Mouse (Mus musculus): Measurements from ENCODE around the gene Nfia.

Gene Nfia

DNA sequence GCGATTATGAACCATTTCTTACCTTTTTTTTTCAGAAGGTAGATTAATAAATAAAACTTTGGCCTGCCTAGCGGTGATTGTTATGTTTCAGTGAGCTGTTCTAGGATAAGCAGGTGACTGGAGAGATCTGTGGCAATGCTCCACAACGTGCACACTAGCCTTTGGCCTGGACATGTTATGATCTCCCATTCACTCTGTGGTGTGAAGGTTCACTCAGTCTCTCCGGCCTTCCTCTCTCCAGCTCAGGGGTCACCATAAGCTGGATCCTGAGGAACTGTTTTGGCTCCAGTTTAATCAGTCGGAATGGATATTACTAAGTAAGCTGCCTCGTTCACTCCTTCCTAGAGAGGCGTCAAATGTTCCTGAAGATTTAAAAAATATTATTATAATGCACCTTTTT lies 139.2 kb downstream of the Nfia start:
- ATAC-seq (ENCODE audit: low TSS enrichment): no peak

DNA sequence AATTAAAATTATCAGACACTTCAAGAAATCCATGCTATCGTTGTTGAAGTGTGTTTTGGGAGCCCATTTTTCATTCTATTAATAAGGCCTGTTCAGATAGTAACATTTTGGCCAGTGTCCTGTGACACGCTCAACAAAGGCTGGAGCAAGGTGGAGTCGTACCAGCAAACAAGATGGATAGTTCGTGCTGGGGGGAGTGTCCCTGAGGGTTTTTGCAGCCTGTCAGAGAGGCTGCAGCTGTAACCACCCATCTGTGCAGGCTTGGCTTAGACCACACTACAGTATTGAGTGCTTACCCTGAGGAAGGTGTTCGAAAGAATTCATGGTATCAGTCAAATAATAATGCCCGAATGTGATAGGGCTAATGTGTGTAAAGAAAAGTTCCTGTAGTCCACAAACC lies 139.6 kb downstream of the Nfia start:
- no peak for ATAC-seq (ENCODE audit: low TSS enrichment)

DNA sequence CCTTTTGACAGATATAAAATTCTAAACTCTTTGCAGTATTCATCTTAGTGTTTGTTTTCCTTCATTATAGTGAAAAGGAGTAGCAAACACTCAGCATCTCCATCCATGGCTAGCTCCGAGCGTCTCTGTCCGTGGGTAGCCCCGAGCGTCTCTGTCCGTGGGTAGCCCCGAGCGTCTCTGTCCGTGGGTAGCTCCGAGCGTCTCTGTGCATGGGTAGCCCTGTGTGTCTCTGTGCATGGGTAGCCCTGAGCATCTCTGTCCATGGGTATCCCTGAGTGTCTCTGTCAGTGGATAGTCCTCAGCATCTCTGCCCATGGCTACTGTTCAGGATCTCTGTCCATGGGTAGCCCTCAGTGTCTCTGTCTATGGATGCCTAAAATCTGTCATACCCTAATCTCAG lies 140.0 kb downstream of the Nfia start:
- no peak for ATAC-seq (ENCODE audit: low TSS enrichment)

DNA sequence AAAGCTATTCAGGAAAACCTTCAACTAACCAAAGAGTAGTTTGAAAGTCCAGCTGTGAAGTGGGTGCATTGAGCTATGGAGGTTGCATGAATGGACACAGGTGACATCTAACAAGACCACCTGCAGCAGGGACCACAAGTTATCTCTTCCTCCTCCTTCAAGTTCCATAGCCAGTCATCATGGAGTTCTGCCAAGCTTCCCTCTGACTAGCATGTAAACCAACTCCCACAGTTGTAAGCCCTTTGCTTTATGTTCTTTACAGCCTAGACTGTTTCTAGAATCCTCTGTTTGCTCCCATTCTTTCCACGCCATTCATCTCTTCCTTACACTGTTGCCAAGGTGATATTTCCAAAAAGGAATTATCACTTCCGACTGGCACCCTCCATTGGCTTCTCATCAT lies 141.8 kb downstream of the Nfia start:
- peak; percentile 15; the same call in 1 of the 2 replicates for ATAC-seq (ENCODE audit: low TSS enrichment)

DNA sequence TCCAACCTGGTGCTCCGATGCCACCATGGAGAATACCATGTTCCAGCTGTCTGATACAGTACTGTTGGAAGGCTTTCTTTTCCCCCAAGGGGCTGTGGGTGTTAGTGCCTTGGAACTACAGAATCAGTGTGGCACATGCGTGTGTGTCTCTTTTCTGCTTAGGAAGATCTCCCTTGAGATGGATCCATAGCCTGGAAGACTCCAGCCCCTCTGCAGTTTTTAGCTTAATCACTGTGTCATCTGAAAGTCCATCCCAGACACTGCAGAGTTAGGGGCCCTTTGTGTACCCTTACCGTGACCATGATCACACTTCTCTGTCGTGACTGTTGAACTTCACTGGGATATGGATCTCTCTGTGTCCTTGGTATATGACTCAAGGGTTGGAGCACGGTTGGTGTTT lies 142.2 kb downstream of the Nfia start:
- peak; percentile 25; the same call in 1 of the 2 replicates for ATAC-seq (ENCODE audit: low TSS enrichment)

DNA sequence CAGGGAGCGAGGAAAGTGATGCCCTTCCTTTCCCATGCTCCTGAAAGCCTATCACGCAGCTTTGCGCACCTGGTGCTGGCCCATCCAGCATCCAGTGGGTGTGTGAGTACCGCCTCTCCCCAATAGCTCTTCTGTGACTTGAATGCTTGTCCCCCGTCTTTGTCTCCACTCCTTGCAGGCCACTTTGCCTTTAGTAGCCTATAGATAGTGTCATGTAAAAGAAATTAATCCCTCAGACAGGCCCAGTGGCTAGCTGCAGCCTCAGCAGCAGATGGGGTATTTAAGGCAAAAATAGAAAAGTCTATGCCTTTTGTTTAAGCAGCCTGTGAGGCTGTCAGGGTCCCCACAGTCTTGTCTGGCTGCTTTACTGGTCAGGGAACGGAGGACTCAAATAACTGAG lies 145.0 kb downstream of the Nfia start:
- no peak for ATAC-seq (ENCODE audit: low TSS enrichment)

DNA sequence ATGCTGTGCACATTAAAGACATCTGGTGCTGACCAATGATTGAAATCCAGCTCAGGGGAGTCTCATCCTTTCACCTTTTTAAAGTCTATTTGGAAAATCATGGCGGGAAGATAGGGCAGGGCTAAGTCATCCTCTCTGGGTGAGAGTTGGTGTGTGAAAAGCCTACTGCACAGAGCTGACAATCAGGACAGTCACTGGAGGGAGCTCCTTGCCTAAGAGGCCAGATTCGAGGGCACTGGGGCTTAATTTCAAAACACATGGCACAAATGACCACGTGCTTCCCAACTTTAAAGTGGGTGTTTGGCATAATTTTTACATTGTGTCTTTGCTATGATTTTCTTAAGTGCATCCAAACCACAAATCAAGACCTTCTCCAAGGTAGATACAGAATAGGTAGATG lies 146.1 kb downstream of the Nfia start:
- no peak for ATAC-seq (ENCODE audit: low TSS enrichment)

DNA sequence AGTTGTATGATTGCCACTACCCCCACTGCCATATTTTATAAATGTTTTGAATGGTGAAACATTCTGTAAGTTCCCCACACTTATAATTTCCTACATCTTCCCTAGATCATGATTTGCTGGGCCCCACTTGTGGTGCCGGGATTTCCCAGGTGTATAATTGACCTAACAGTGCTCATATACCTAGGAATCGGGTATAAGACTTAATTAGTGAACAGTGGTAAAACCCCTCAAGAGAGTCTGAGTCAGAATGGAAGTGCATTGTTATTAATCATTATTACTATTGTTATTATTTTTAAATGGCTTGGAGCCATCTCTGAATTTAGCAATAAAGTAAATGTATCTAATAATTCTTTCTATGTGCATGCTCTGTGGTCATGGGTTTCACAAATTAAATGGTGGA lies 147.2 kb downstream of the Nfia start:
- no peak for ATAC-seq (ENCODE audit: low TSS enrichment)

DNA sequence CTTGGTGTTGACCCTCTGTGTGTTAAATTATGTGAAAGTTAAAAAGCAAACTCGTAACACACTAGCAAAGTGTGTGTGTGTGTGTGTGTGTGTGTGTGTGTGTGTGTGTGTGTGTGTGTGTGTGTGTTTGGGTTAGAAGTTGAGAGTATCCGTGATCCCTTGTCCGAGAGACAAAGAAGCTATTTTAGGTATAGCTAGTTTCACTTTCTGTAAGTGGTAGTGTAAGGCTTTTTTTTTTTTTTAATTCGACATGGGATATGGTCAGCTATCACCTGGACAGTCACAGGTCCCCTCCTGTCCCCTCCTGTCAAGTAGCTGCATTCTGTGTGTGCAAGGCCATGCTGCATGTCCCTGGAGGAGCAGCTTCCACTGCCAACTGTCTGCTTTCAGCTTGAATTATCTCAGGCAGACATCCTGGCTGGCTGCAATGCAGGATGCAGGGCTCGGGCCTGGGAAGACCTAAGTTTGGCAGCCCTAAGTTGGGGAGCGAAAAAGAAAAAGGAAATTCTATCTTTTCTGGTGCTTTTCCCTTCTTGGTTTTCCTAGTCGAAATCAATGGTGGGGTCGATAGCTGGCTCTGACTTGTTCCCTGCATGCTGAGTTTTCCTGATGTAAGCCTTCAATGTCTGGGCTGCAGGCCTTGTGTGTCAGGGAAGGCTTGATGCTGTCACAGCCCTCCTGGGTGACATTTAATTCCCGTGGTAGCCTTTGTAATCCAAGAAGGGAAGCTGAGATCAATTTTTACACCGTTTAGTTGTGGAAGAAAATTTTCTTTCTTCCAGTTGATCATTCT lies 147.9 kb downstream of the Nfia start:
- peak; percentile 50; the same call in 1 of the 2 replicates for ATAC-seq (ENCODE audit: low TSS enrichment)

DNA sequence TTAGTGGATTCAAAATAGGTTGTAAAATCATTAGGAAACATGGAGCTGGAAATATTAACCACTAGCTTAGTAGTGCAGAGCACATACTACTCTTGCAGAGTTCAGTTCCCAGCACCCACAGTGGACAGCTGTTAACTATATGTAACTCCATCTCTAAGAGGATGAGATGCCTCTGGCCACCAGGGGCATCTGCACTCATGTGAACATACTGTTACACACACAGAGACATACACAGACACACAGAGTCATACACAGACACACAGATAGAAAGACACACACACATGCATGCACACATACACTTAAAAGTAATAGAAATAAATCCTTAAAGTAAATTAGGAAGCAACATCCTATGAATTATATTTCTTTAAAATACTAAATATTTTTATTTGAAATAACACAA lies 149.1 kb downstream of the Nfia start:
- no peak for ATAC-seq (ENCODE audit: low TSS enrichment)

DNA sequence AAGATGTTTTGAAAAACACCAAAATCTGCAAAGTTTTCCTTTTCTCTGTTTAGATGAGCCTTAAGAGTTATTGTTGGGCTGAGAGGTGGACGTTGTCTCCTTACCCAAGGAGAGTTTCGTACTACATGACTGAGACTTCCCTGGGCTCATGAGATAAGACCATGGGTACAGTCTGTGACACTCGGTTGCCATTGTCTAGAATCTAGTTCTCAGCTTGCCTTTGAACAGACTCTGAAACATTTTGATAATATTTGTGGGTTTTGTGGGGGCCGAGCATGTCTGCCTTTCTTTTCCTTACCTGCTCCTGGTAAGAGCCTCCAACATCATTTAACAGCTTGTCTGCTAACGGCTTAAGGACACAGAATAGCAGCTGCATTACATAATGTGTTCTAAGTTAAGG lies 150.7 kb downstream of the Nfia start:
- ATAC-seq (ENCODE audit: low TSS enrichment): 0 out of 2 replicates have a peak, but pooled peaks have one; percentile 27

DNA sequence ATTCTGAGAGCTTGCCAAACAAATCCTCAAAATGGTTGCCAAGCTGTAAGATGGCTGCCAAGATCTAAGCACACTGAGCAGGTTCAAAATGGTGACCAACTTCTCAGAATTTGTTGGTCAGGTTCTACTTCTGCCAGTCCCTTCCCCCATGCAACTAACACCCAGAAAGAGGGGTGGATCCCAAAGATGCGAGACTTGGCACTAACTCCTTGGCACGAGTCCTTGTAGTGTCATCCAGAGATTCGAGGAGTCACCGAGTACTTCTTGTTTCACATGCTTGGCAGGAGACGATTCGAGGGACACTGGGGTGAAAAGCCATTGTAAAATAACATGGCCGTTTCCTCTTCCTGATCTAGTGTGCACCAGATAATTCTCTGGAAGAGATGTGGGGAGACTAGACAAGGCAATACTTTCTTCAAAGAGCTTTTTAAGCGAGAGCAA lies 151.4 kb downstream of the Nfia start:
- peak; percentile 7; the same call in 1 of the 2 replicates for ATAC-seq (ENCODE audit: low TSS enrichment)

DNA sequence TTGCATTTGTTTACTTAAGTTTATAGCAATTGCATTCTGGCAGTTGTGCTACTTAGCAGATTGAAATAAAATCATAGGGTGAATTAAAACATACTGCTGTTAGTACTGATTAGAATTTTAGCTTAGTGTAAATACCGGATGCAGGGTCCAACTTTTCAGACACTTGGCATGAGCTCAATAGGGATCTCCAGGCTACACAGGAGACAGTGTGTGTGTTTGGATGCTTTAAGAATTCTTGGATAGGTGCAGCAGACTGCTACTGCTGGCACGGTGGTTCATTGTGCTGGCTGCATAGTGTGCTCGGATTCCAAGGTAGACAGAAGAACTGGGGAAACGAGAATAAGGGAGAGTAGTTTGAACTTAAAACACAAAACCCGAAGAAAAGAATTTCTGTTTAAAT lies 151.9 kb downstream of the Nfia start:
- ATAC-seq (ENCODE audit: low TSS enrichment): peak; percentile 44; the same call in 1 of the 2 replicates

DNA sequence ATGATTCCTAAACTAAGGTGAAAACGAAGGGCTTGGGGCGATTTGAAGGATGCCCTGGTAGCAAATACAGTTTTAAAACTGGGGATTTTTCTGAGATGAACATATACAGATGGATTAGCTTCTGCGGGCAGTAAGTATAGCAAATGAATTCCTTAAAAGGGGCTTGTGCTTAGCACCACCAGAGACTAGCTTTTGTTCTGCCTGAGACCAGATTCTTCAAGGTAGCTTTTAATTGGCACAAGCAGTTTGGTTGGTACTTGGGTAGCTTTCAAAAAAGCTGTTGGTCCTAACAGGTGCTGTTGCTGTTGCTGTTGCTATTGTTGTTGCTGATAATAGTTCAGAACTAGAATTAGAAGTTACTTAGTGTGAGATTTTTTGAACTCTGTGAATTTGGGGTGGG lies 152.3 kb downstream of the Nfia start:
- ATAC-seq (ENCODE audit: low TSS enrichment): no peak

DNA sequence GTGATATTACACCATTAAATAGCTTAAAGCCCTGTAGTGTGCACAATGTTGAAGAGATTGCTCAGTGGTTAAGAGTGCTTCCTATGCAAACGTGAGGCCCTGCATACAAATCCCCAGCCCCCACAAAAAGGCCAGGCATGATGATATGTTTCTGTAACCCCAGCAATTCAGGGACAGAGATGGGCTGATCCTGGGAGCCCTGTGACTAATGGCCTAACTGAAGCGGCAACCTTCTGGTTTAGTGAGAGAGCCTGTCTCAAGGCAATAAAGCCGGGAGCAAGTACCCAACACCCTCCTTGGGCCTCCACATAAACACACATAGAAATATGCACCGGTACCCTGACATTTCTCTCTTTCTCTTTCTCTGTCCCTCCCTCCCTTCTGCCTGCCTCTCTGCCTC lies 153.1 kb downstream of the Nfia start:
- ATAC-seq (ENCODE audit: low TSS enrichment): no peak

DNA sequence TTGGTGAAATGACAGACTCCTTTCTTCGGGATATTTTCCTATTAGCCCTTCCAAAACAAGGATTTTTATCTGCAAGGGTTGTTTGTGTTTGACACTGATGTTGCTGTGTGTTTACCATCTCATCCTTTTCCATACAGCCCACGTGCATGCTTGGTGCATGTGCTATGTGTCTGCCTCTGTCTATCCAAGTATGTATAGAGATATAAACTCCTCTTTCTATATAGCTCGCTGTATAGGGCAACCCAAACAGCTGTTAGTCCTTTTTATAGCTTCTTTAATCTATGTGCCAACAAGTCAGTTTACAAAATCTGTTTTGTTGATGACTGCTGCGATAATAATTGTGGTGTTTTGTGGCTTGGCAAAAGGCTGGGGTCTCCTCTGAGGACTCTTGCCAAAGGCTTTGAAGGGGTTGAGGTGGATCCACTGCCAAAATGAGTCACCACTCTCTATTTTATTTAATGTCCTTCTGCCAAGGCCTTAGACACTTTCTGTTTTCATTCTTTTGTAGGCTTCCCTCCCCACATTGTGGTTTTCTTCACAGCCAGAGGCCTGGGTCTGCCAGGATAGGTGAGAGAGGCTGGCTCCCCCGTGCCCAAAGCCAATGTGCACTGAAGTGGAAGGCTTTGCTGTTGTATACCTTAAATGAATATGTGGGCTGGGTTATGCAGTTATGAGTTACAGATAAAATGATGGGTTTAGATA lies 154.2 kb downstream of the Nfia start:
- ATAC-seq (ENCODE audit: low TSS enrichment): no peak

DNA sequence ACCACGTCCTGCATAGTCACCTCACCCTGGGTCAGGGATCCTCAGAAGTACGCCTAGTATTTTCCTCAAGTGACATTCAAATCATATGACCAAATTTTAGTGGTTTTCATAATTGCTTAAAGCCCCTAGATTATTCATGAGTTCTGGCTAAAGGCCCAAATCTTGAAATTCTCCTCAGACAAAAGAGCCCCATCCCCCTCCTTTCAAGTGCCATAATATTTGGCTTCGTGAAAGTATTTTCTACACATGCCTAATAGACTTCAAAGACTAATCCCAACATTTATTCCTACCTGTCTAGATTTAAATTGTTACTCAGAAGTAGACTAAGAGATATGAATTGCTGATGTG lies 154.7 kb downstream of the Nfia start:
- no peak for ATAC-seq (ENCODE audit: low TSS enrichment)

DNA sequence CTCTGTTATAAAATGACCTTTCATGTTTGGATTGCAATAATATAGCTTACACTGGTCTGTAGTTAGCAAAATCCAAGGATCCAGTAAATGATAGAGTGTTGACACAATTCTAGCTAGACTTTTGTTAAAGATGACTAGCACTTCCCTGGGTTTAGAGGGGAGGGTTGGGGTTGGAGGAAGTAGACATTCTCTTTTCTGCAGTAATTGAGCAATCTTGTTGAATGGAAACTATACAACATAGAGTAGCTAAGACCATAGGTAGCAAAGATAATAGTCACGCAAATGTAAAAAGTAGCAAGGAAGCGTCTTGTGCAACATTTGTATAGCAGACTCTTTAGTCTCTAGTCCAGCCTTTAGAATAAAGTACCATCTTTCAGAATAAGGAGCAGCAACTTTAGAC lies 163.8 kb downstream of the Nfia start:
- no peak for ATAC-seq (ENCODE audit: low TSS enrichment)

DNA sequence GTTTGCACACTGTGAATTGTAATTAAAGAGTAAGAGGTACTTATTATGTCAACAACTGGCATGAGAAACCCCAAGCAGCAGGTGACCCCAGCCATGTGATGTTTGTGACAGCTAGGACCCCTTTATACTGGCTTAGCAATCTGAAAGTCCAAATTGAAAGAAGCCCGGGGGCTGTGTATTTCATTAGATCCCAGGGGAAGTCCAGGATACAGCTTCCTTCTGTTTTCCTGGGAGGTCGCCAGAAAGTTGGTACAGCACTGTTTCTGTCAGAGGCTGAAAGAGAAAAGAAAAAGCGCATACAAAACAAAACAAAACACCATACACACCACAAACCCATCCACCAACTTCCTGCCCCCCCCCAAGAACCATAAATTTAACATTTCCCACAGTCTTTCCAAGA lies 164.4 kb downstream of the Nfia start:
- peak; percentile 35; the same call in 1 of the 2 replicates for ATAC-seq (ENCODE audit: low TSS enrichment)

DNA sequence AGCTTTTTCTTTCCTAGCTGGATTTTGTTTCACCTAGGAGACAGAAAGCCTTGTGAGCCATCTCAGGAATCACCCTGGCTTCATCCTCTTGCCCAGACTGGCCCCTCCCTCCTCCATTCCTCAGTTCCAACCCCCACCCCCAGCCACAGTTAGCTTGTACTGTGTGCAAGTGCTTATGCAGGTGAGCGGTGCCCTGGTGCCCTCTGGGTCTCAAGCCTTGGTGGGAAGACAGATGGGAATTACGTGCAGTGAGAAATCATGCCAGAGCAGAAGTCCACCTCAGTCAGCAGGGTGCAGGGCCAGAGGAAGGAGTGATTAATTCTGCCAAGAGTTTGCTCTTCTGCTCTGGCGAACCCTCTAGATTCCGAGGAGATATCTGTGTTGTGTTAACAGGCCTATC lies 167.0 kb downstream of the Nfia start:
- ATAC-seq (ENCODE audit: low TSS enrichment): no peak

DNA sequence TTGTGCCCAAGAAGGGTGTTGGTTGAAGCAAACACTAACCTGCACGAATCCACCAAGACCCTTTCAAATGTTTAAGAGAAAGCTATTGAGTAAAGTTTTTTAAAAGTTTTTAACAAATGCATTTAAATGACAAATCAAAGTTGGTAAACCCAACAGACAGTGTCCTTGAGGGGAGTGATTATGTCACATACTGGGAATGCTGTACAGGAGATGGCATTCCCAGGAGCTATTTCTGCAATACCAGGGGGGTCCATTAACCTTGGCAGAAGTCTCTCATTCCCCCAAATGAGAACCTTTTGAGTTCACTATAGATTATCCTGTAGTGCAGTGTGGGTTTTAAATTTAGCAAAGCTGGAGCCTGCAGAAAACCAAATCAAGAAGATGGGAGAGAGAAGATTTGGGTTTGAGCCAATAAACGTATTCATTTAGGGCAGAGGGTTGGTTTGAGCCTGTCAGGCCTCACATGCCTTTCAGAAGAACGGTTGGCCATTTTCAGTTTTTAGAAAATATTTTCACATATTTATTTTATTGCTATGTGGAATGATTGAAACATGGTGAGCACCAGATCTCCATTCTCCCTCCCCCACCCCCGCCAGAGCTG lies 167.5 kb downstream of the Nfia start:
- ATAC-seq (ENCODE audit: low TSS enrichment): no peak

DNA sequence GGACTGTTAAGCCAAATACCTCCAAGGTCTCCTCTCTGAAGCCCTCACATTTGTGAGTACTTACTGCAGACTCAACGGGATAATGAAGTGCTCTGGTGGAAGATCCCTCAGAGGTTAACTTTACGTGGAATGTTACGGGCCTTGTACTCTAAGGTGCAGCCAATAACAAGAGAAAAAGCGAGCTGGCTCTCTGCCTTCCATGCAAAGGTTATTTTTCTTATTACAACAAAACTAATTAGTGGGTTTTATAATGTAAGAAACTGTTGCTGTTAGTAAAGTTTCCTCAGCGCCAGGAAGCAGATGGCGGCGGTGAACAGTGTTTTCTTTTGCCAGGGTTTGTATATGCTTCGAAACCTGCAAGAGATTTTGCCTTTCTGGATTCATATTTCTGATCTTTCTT lies 169.1 kb downstream of the Nfia start:
- 0 out of 2 replicates have a peak, but pooled peaks have one; percentile 53 for ATAC-seq (ENCODE audit: low TSS enrichment)

DNA sequence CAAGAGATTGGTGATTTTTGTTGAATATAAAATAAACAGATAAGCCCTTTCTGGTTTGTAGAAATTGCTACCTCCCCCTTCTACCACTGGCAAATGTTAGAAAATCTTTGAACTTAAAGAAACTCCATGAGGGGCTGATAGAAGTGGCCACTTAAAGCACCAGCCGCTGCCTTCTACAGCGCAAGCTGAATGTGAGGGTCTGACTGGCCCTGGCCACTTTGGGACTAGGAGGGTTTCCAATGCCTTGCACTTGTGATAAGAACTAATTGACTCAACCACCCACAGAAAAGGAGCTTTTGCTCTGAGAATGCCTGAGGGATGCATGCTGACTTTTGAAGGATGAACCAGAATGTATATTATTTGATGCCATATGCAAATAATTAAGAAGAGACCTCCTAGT lies 171.8 kb downstream of the Nfia start:
- no peak for ATAC-seq (ENCODE audit: low TSS enrichment)
